Mouse (Mus musculus) thymus, adult 2 months (tissue): ENCODE data around the gene 2010111I01Rik.

Source experiments
- CTCF ChIP-seq: fragments of 200-500 bp; IDR thresholded peaks from 2 replicates; pipeline ENCODE4 v1.5.1; 2012; ENCODE audit warnings: mild to moderate bottlenecking, control low read depth, low read length, moderate library complexity, borderline replicate concordance; ENCODE audit not compliant: control insufficient read depth, poor library complexity, insufficient read depth; ENCODE audit errors: extremely low read depth
- POLR2A ChIP-seq: fragments of 200-500 bp; IDR thresholded peaks from 2 replicates; pipeline ENCODE4 v1.6.1; 2012; ENCODE audit warnings: mild to moderate bottlenecking, low read length, control low read depth, moderate library complexity; ENCODE audit not compliant: control insufficient read depth, poor library complexity, insufficient read depth; ENCODE audit errors: extremely low read depth

GRCm38 (mm10) chr13:63046206-63047020, 81.7 kb downstream of the 2010111I01Rik start:
- no peak for TF ChIP-seq CTCF
- TF ChIP-seq POLR2A: no peak
